Mouse (Mus musculus) spleen, adult 10 weeks (tissue): Measurements from ENCODE around the gene Olfr155. TPM values are rescaled to one million over a fixed set of nuclear protein-coding genes. Genes with fewer than 3 reads are reported as not detected.

Experiments used
- polyA plus RNA-seq: library from polyadenylated mRNA; stranded (reverse); fragments of 350-450 nt; fragmentation: Illumina TruSeq; extraction: RNeasy Lipid Tissue Mini Kit (QIAGEN cat#74804); gene quantifications from one replicate; pipeline ENCODE4 v1.2.3, GENCODE M21; 2015; ENCODE audit warnings: low replicate concordance; ENCODE audit not compliant: insufficient read depth

Gene Olfr155
- polyA plus RNA-seq, result not detected

DNA sequence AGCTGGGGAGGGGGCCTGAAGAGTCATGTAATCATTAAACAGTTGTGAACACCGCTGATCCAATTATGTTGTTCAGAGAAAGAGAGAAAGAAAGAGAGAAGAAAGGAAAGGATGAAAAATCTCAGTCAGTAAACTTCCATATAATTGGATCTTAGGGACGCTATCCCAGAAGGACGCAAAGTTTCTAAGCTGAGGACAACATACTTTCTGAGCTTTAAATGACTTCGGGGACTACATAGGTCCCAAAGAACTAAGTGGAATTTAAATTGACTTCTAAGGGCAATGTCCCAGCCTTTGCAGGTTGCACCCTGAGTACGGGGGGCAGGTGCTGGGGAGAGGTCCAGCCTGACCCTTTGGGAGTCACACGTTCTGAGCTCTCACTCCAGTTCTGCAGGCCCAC, at the start of gene Olfr155:
Gene Olfr155 (plus strand): TSS at position 301 of the 400 bp plus-strand sequence.

DNA sequence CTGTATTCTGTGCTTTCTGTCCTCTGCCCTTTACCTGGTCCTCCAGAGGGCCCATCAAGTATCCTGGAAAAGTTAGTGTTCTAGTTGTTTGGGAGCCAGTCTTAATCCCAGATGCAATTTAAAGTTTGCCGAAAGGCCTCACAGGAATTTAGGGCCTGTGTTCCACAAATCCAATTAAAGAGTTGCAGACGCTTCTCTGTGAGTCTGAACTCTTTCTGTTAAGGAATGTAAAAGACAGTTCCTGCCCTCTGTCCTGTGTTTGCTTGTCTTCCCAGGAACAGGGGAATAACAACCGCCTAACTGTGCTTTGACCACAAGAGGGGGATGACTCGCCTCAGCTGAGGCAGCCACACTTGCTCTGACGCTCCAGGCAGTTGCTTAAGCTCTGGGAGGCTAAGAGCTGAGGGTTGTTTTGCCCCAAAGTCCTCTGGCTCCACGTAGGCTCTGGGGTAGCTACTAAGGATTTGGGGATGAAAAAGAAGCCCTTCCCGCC, 27.5 kb upstream of the Olfr155 start, which contains the start of gene Olfr156:
Gene Olfr156 (minus strand): TSS at position 51 of the 493 bp plus-strand sequence.

DNA sequence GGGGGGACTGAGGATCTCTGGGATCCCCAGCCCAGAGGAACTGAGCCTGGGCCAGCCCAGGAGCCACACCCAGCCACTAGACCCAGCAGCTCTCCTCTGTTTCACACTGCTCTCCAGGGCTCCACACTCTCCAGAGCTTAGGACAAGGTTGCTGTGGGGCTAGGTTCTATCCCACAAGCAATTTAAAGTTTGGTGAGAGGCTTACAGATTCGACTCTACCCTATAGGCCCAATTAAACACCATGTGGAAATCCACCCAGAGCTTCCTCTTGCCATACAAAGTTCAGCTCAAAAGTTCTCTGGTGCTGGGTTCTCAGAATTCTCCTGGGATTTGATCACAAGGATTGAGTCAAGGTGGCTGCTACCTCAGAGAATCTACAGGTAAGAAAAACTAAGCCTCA, 11.3 kb upstream of the Olfr155 start, which contains the start of gene Olfr157:
Gene Olfr157 (minus strand): TSS at position 101 of the 400 bp plus-strand sequence.

DNA sequence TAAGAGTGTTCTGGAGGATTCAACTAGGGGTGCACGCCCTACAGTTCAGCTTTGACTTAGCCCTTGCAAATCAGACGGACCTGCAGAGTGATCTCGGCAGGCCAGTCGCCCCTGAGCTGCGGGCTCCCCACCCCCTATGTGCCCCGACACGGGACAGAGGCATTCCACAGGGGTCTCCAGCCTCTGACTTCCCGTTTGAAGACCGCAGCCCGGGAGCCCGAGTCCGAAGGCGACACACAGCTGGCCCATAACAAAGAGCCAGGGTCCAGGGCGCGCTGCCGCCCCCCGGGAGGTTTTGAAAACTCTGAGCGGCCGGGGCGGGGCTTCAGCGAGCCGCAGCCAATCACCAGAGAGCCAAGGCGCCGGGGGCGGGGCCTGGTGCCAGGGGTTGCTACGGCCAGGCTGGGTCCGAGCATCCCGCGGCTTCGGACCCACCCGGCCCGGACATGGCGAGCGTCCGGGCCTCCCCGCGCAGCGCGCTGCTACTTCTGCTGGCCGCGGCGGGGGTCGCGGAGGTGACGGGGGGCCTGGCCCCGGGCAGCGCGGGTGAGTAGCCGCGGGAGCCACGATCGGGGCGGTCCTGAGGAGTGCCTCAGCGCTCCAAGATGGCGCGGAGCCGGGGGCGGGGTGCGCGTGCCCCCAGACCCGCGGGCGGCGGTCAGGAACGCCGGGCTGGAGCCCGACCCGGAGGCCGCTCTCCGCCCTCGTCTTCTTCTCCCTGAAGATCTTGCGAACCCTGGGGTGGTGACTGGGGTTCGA, 24.0 kb downstream of the Olfr155 start, which contains the start of gene Reck:
Gene Reck (plus strand): TSS at position 371 of the 759 bp plus-strand sequence.

Other genes starting within 250 kb of the Olfr155 start
- gene Npr2, start 219.6 kb upstream of the Olfr155 start, polyA plus RNA-seq, result 10.0 TPM
- gene Spag8, start 198.0 kb upstream of the Olfr155 start, polyA plus RNA-seq, result not detected
- gene Hint2, start 195.1 kb upstream of the Olfr155 start, polyA plus RNA-seq, result 23.5 TPM
- gene Tmem8b, start 182.6 kb upstream of the Olfr155 start, polyA plus RNA-seq, result 2.1 TPM
- gene Fam221b, start 182.4 kb upstream of the Olfr155 start, polyA plus RNA-seq, result 0.07 TPM
- not detected for gene Olfr70, start 150.8 kb upstream of the Olfr155 start, polyA plus RNA-seq
- not detected for gene Olfr71, start 141.3 kb upstream of the Olfr155 start, polyA plus RNA-seq
- gene Hrct1, start 124.4 kb upstream of the Olfr155 start, polyA plus RNA-seq, result 0.28 TPM
- gene Spaar, start 121.5 kb upstream of the Olfr155 start, polyA plus RNA-seq, result 0.07 TPM
- gene Olfr159, start 80.6 kb upstream of the Olfr155 start, polyA plus RNA-seq, result not detected
- gene Olfr156, start 27.7 kb upstream of the Olfr155 start, polyA plus RNA-seq, result not detected
- not detected for gene Olfr157, start 11.4 kb upstream of the Olfr155 start, polyA plus RNA-seq
- gene Reck, start 24.0 kb downstream of the Olfr155 start, polyA plus RNA-seq, result 8.0 TPM
- gene Glipr2, start 105.8 kb downstream of the Olfr155 start, polyA plus RNA-seq, result 53.7 TPM
- not detected for gene Ccin, start 131.9 kb downstream of the Olfr155 start, polyA plus RNA-seq
- gene Clta, start 152.9 kb downstream of the Olfr155 start, polyA plus RNA-seq, result 236 TPM
- gene Gne, start 232.6 kb downstream of the Olfr155 start, polyA plus RNA-seq, result 17.2 TPM